Mouse (Mus musculus) gonadal fat pad, adult 2 months (tissue): ENCODE data around the gene Nek6. TPM values are rescaled to one million over a fixed set of nuclear protein-coding genes. Genes with fewer than 3 reads are reported as not detected.

Experiments used
- DNase-seq: peaks from one replicate; pipeline ENCODE4 v3.0.0-alpha.2; 2012; ENCODE audit warnings: low read depth
- polyA plus RNA-seq: library from polyadenylated mRNA; depleted of rRNA; stranded (reverse); fragments of >200 nt; gene quantifications from 2 replicates; pipeline ENCODE4 v1.2.3, GENCODE M21; 2012

Gene Nek6
- polyA plus RNA-seq, 1 experiment, result 40.7 TPM

- DNase-seq, result no peak
These were observed 2.3 kb upstream of the Nek6 start for GRCm38 (mm10) chr2:38509004-38509719.

DNA sequence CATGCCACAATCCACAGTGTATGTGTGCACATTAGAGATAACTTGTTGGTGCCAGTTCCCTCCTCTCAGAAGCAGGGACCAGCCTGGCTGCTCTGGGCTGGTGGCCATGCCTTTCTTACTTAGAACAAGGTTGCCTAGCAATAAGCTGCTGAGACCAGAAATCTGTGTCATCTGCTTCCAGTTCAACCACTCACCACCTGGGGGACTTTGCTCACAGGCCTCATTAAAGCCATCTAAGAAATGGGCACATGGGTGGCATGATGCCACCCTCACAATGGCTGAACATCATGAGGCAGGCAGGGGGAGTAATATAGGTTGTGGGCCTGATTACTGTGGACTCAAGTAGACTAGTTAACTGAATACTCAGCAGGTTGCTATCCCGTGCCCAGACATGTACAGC, 1.3 kb upstream of the Nek6 start:
- no peak for DNase-seq

GRCm38 (mm10) chr2:38512308-38513182, 1.1 kb downstream of the Nek6 start:
- DNase-seq, result no peak

DNA sequence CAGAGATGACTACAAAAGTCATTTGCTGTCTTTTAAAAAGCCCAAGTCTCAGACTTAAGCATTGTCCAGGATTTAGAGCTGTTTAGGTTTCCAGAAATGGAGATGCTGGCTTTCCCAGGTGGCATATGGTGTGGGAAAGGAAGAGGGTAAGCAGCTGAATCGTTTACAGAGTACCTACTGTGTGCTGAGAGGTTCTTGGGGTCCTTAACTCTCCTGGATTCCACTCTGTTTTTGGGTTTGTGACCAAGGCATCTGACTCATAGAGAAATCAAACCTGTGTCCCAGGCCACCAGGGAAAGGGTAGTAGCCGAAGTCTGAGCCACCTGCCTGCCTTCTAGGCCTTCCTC, 1.7 kb downstream of the Nek6 start:
- DNase-seq, result no peak

- no peak for DNase-seq
These were observed 3.0 kb downstream of the Nek6 start for GRCm38 (mm10) chr2:38514411-38514810.

DNA sequence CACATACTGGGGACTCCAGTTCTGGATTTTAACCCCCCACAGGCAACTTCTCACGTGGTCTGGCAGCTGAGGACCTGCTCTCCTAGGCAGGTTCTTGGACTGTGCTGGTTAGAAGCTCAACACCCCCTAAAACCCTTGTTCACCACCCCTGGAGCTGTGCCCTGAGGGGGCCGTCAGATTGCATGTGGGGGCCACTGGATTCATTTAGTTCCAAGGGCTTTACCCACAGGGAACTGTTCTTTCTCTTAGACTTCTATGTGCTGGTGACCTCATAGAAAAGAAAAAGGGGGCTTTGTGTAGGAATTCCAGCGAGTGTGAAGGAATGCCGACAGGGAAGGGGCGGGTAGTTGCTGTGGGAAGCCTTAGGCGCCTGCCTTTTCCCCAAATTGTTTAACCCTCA, 4.0 kb downstream of the Nek6 start:
- no peak for DNase-seq

DNA sequence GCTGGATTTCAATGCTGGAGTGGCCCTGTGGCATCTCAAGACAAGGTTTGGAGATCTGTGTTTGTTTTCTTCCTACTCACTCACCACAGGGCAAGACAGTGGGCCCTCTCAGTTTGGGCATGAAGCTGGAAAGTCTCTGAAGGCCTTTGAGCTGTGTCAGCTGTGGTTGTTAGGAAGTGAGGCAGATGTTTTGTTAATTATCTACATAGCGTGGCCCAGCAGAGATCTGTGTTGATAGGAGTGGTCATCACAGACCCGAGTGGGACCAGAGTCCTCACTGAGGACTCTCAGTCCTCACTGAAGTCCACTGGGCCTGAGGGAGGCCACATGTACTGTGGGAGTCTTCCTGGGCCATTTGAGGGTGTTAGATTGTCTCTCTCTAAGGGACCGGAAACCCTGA, 5.0 kb downstream of the Nek6 start:
- DNase-seq, result no peak

- no peak for DNase-seq
These were observed 5.6 kb downstream of the Nek6 start for GRCm38 (mm10) chr2:38517045-38517444.

- DNase-seq, result no peak
These were observed 7.3 kb downstream of the Nek6 start for GRCm38 (mm10) chr2:38518719-38519118.

GRCm38 (mm10) chr2:38519934-38520333, 8.5 kb downstream of the Nek6 start:
- no peak for DNase-seq

GRCm38 (mm10) chr2:38521618-38522017, 10.2 kb downstream of the Nek6 start:
- no peak for DNase-seq

GRCm38 (mm10) chr2:38522354-38522753, 10.9 kb downstream of the Nek6 start:
- DNase-seq, result no peak

DNA sequence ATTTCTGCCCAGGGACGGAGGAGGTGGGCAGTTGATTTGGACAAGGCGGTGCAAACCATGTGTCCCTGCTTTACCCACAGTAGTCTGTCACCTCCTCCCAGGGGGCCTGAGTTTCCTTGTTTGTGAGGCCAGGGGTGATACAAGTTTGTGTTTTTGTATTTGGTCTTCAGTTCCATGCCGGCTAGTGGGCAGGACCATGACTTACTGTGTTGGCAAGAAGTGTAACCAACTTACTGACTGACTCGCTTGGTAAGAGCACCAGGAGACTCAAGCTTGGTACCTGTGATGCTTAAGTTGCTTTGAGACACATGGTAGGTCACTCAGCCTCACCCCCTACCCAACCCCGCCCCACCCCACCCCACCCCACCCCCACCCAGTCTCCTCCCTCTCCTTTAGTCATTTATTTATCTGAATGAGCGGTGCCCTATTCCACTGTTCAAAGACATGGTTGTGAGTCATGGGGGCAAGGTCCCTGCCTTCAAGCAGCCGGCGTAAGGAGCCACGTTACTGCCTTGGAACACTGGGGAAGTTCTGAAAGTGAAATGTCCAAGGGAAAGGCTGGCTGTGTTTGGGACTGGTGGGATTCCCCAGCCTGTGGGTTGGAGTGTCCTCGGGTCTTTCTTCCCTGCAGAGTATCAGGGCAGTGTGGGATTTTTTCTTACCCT, 12.5 kb downstream of the Nek6 start:
- no peak for DNase-seq

DNA sequence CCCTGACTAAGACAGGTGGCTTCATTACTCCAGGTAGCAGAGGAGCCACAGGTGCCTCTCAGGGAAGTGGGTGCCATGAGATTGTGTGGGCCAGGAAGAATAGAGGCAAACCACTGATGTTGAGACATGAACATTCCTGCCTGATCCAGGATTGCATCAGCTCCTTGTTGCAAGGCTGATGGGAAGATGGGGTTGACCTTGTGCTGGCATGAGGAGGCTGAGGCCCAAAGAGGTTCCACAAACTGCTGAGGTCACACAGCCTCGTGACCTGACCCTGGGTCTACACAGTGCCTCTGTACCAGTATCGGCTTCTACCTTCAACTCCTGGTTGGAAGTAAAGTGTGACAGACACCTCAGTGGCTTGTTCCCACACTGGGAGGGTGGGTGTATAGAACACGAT, 13.6 kb downstream of the Nek6 start:
- DNase-seq, result no peak

GRCm38 (mm10) chr2:38529582-38530152, 18.2 kb downstream of the Nek6 start:
- DNase-seq, result no peak

- no peak for DNase-seq
These were observed 19.5 kb downstream of the Nek6 start for GRCm38 (mm10) chr2:38530955-38531381.

GRCm38 (mm10) chr2:38533322-38533721, 21.9 kb downstream of the Nek6 start:
- DNase-seq, result no peak

- DNase-seq, result no peak
These were observed 22.3 kb downstream of the Nek6 start for GRCm38 (mm10) chr2:38533767-38534166.

DNA sequence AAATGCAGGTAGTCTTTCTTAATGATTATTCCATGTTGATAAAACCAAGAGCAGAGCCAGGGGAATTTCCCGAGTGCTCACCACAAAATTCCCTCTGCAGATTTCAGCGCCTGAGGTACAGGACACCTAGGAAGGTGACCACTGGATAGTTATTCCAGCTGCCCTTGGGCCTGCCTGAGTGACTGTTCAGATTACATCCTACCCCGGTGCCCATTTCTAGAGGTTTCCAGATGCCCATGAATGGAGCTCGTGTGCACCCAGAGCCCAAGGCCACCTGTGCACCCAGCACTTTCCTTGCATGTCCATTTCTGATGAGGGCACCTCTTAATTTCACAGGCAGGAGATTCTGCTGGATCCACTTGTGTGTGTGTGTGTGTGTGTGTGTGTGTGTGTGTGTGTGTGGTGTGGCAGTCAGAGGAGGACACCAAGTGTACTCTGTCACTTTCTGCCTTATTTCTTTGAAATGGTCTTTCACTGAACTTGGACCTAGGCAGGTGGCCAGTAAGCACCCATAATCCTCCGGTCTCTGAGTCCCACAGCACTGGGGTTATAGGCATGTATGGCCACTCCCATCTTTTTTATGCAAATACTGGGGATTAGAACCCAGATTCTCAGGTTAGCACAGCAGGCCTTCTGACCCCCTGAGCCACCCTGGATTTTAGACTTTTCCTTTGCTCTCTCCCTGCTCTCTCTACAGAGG, 22.9 kb downstream of the Nek6 start:
- DNase-seq, result no peak

- no peak for DNase-seq
These were observed 23.6 kb downstream of the Nek6 start for GRCm38 (mm10) chr2:38535051-38535450.

GRCm38 (mm10) chr2:38535521-38536220, 24.2 kb downstream of the Nek6 start:
- DNase-seq, result no peak
